Mouse (Mus musculus): ENCODE results near the gene Fhdc1.

The Fhdc1 gene

DNA sequence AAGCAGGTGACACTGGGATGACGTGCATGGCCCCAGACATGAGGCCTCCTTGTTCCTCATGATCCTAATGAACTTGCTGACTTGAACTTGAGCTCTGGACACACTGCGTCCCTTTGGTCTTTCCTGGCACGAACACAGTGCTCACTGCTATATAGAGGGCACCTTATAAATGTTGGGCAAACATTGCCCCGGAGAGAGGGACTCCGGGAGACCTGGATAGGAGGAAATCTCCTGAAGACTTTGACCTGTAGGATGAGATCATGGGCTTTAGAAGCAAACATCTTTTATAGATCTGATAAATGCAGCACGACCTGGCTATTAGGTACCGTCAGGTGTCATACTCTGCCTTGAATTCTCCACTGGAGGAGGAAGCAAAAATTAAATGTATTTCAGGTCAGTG, 43.3 kb downstream of the Fhdc1 start:
- no peaks in the 10 kb centered on the region for H3K36me3 ChIP-seq (ENCODE audit: insufficient read depth, low read length)
- peaks cover 10% of the 10 kb centered on the region for H3K4me1 ChIP-seq (replicated peaks; ENCODE audit: low read depth, low read length)
- H3K9me3 ChIP-seq (ENCODE audit: low read length) = peaks cover 9% of the 10 kb centered on the region
- H3K27me3 ChIP-seq (ENCODE audit: insufficient read depth, low read length) = 0 out of 2 replicates have a peak, but pooled peaks cover 6% of the 10 kb centered on the region
- no peak overlapping the region for H3K4me3 ChIP-seq (replicated peaks; ENCODE audit: low read length)
- no peak for TF ChIP-seq POU5F1 (IDR thresholded peaks at IDR 0.05; ENCODE audit: borderline replicate concordance, low read length)
- TF ChIP-seq CTCF (conservative IDR thresholded peaks at IDR 0.05; ENCODE audit: low read length) = no peak
- TF ChIP-seq NANOG (IDR thresholded peaks at IDR 0.05; ENCODE audit: borderline replicate concordance, low read length) = no peak

DNA sequence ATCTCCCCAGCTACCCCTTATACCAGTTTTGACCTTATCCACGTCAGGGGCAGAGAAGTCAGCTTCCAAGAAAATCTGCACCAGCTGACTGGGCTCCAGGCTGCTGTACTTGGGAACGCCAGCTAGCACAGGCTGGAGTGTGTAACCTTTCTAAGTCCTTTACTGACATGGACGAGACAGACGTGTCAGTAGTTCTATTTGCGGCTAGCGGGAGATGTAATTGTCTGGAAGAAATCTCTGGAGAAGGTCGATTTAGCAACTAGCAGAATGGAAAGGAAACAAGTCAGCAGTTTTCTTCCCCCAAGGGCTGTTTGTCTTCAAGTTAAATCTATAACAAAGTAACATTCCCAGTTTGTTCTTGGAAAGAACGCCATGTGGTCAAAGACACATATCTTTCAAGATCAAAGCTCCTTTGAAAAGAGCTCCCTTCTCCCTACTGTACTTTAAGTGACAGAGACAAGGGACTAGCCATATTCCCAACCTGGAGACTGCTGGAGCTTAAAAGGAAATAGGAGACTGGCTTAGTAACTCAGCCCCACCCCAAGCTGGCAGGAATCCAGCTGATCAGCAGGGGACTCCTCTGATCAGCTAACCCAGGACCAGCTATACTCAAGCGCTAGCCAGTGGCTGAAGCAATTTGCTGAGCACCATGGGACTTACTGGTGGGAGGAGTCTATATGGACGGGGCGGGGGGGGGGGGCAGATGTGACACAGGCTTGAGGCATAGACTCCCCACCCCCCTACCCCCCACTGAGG, 44.8 kb downstream of the Fhdc1 start:
- Histone ChIP-seq H3K27me3 (ENCODE audit: insufficient read depth, low read length) (no peaks in the 10 kb centered on the region), H3K9me3 (ENCODE audit: low read length) (peaks cover 9% of the 10 kb centered on the region), H3K4me1 (replicated peaks; ENCODE audit: low read depth, low read length) (peaks cover 10% of the 10 kb centered on the region), H3K4me3 (replicated peaks; ENCODE audit: low read length) (no peak overlapping the region), H3K36me3 (ENCODE audit: insufficient read depth, low read length) (no peaks in the 10 kb centered on the region)
- TF ChIP-seq CTCF (conservative IDR thresholded peaks at IDR 0.05; ENCODE audit: low read length) (no peak), POU5F1 (IDR thresholded peaks at IDR 0.05; ENCODE audit: borderline replicate concordance, low read length) (no peak), NANOG (IDR thresholded peaks at IDR 0.05; ENCODE audit: borderline replicate concordance, low read length) (no peak)

DNA sequence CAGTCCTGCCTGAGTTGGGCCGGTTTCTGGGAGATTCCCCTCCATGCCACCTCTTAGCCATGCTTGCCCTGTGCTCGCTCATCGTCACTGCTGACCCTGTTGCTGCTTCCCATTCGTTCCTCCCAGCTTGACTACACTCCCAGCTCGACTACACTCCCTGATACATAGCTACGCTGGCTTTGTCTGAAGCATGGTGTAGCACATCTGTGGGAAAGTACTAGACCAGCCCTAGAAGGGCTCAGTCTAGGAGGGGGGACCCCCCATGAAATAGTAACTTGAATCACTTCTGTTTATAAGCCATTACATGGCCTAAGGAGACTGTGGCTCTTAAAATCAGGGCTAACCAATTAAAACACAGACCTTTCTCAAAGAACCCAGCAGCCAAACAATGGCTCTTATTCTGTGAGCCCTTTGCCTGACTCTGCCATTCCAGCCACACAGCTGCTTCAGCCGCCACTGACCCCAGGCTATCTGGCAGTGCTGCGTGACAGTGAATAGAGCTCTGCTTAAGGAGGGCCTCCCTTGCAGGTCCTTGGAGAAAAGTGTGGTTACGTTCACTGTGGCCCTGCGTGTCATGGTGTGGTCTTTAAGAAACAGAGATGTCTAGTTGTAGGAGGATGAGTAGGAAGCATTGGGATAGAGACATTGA, 47.3 kb downstream of the Fhdc1 start:
- Histone ChIP-seq H3K4me1 (replicated peaks; ENCODE audit: low read depth, low read length) (peaks cover 10% of the 10 kb centered on the region), H3K9me3 (ENCODE audit: low read length) (peaks cover 16% of the 10 kb centered on the region), H3K36me3 (ENCODE audit: insufficient read depth, low read length) (no peaks in the 10 kb centered on the region), H3K4me3 (replicated peaks; ENCODE audit: low read length) (no peak overlapping the region), H3K27me3 (ENCODE audit: insufficient read depth, low read length) (no peaks in the 10 kb centered on the region; the same call in 1 of the 2 replicates)
- TF ChIP-seq NANOG (IDR thresholded peaks at IDR 0.05; ENCODE audit: borderline replicate concordance, low read length) = no peak
- no peak for TF ChIP-seq POU5F1 (IDR thresholded peaks at IDR 0.05; ENCODE audit: borderline replicate concordance, low read length)
- no peak for TF ChIP-seq CTCF (conservative IDR thresholded peaks at IDR 0.05; ENCODE audit: low read length)

DNA sequence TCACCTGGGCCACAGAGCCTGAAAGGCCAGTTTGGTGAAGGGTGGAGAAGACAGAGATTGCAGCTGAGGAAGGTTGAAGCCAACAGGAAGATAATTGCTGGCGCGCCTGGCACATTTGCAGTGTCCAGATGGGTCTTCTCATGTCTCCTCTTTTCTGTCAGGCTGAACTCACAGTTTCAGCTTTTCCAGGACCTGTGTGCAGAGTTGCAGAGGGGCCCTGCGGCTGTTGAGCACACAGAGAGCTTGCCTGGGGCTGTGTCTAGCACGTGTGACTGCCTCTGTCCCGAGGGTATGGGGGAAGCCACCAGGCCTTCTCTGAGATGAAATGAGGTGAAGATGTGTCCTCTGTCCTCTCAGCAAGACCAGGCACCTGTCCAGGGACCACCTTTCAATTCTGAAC, 49.0 kb downstream of the Fhdc1 start:
- Histone ChIP-seq H3K27me3 (ENCODE audit: insufficient read depth, low read length) (peaks cover 3% of the 10 kb centered on the region; the same call in 1 of the 2 replicates), H3K4me1 (replicated peaks; ENCODE audit: low read depth, low read length) (peaks cover 10% of the 10 kb centered on the region), H3K4me3 (replicated peaks; ENCODE audit: low read length) (no peak overlapping the region), H3K36me3 (ENCODE audit: insufficient read depth, low read length) (no peaks in the 10 kb centered on the region), H3K9me3 (ENCODE audit: low read length) (peaks cover 27% of the 10 kb centered on the region)
- no peak for TF ChIP-seq NANOG (IDR thresholded peaks at IDR 0.05; ENCODE audit: borderline replicate concordance, low read length)
- no peak for TF ChIP-seq POU5F1 (IDR thresholded peaks at IDR 0.05; ENCODE audit: borderline replicate concordance, low read length)
- no peak for TF ChIP-seq CTCF (conservative IDR thresholded peaks at IDR 0.05; ENCODE audit: low read length)

DNA sequence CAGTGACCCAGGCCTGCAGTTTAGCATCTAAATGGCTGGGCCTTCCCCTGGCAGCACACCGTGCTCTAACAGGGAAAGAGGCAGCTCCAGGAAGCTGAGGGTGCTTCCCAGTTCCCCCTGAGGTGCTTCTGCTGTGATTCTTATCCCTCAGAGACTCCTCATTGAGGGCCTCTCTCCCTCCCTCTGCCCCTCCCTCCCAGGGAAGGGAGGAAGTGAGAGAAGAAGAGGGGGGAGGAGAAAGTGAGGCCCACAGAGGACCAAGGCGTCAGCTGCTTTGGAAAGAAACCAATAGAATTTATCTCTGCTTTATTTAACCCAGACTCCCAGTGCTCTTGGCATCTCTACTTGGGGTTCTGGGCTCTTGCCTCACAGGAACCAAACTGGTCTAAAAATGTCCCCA, 50.1 kb downstream of the Fhdc1 start:
- Histone ChIP-seq H3K4me1 (replicated peaks; ENCODE audit: low read depth, low read length) (0 out of 2 replicates have a peak, but pooled peaks cover under 1% of the 10 kb centered on the region), H3K36me3 (ENCODE audit: insufficient read depth, low read length) (no peaks in the 10 kb centered on the region), H3K9me3 (ENCODE audit: low read length) (peaks cover 37% of the 10 kb centered on the region), H3K4me3 (replicated peaks; ENCODE audit: low read length) (no peak overlapping the region), H3K27me3 (ENCODE audit: insufficient read depth, low read length) (peaks cover 3% of the 10 kb centered on the region; the same call in 1 of the 2 replicates)
- TF ChIP-seq CTCF (conservative IDR thresholded peaks at IDR 0.05; ENCODE audit: low read length) (no peak), POU5F1 (IDR thresholded peaks at IDR 0.05; ENCODE audit: borderline replicate concordance, low read length) (no peak)

DNA sequence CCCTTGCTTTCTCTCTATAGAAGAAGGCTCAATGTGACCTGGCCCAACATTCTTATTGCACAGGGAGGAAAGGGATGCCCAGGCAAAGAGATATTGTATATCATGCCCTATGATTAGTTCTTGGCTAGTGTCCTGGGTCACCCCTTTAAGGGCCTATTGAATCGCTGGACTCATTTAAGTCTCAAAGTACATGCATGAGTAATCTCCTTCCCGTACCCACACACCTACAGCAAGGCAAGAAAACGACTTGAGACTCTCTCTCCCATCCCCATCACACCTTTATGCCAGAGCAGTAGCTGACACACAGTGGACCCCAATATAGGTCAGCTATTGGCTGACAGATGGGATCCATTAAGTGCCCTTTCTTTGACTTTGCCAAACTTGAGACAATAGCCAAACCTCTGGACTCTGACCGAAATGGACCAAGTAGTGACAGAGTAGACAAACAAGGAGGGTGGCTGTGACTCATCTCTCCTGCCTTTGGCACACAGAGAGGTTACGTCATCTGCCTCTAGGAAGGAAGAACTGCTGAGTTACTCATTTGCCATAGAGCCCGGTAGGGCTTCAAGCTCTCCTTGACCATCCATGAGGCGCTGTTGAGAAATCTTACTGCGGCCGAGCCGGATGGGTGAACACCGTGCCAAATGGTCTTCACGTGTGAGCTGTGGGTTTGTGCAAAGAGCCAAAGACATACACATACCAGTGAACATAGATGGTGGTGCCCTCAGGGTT, 51.1 kb downstream of the Fhdc1 start:
- Histone ChIP-seq H3K4me1 (replicated peaks; ENCODE audit: low read depth, low read length) (no peaks in the 10 kb centered on the region), H3K4me3 (replicated peaks; ENCODE audit: low read length) (no peak overlapping the region), H3K9me3 (ENCODE audit: low read length) (peaks cover 47% of the 10 kb centered on the region), H3K27me3 (ENCODE audit: insufficient read depth, low read length) (peaks cover 3% of the 10 kb centered on the region; the same call in 1 of the 2 replicates), H3K36me3 (ENCODE audit: insufficient read depth, low read length) (no peaks in the 10 kb centered on the region)
- TF ChIP-seq NANOG (IDR thresholded peaks at IDR 0.05; ENCODE audit: borderline replicate concordance, low read length) (no peak), CTCF (conservative IDR thresholded peaks at IDR 0.05; ENCODE audit: low read length) (no peak), POU5F1 (IDR thresholded peaks at IDR 0.05; ENCODE audit: borderline replicate concordance, low read length) (no peak)

DNA sequence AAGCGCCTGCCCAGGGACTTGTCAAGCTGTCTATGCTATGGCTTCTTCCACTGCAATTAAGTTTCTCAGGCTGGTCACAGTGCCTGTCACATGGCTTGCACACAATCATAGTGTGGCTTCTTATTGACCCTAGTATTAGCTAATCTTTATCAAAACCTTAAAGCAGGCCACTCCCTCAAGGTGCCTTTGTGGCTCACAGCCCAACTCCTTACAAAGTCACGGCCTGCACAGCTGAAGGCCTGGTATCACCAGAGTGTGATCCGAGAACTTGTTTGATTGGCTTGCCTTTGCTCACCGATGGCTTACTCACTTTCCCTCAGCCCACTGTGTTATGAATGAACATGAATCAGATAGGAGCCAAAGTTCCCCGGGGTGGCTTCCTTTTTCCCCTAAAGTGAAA, 52.5 kb downstream of the Fhdc1 start:
- no peak for TF ChIP-seq POU5F1 (IDR thresholded peaks at IDR 0.05; ENCODE audit: borderline replicate concordance, low read length)
- no peak for TF ChIP-seq CTCF (conservative IDR thresholded peaks at IDR 0.05; ENCODE audit: low read length)
- TF ChIP-seq NANOG (IDR thresholded peaks at IDR 0.05; ENCODE audit: borderline replicate concordance, low read length) = no peak
- H3K36me3 ChIP-seq (ENCODE audit: insufficient read depth, low read length) = no peaks in the 10 kb centered on the region
- H3K27me3 ChIP-seq (ENCODE audit: insufficient read depth, low read length) = peaks cover 3% of the 10 kb centered on the region; the same call in 1 of the 2 replicates
- no peaks in the 10 kb centered on the region for H3K4me1 ChIP-seq (replicated peaks; ENCODE audit: low read depth, low read length)
- peaks cover 61% of the 10 kb centered on the region for H3K9me3 ChIP-seq (ENCODE audit: low read length)
- no peak overlapping the region for H3K4me3 ChIP-seq (replicated peaks; ENCODE audit: low read length)

DNA sequence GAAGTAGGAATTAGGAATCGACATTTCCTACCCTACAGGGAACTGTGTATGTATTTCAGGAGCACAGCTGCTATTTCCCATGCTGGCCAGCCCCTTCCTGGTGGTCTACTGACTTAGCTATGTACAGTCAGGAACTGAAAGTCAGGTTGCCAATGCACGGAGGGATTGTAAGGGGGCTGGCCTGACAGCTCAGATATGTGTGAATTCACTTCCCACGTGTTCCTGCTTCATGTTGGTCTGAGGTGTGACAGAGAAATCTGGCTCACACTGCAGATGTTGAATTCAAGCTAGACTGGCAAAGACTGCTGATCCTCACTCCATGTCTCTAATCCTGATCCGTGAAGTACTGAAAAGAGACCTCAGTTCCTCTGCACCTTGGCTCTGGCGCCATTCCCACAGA, 57.9 kb downstream of the Fhdc1 start:
- TF ChIP-seq CTCF (conservative IDR thresholded peaks at IDR 0.05; ENCODE audit: low read length) = no peak
- TF ChIP-seq POU5F1 (IDR thresholded peaks at IDR 0.05; ENCODE audit: borderline replicate concordance, low read length) = no peak
- no peak for TF ChIP-seq NANOG (IDR thresholded peaks at IDR 0.05; ENCODE audit: borderline replicate concordance, low read length)
- no peaks in the 10 kb centered on the region for H3K36me3 ChIP-seq (ENCODE audit: insufficient read depth, low read length)
- H3K4me1 ChIP-seq (replicated peaks; ENCODE audit: low read depth, low read length) = no peaks in the 10 kb centered on the region
- no peak overlapping the region for H3K4me3 ChIP-seq (replicated peaks; ENCODE audit: low read length)
- 0 out of 2 replicates have a peak, but pooled peaks cover 3% of the 10 kb centered on the region for H3K27me3 ChIP-seq (ENCODE audit: insufficient read depth, low read length)
- peaks cover 49% of the 10 kb centered on the region for H3K9me3 ChIP-seq (ENCODE audit: low read length)
